ENCODE assay signal across 9 mouse cellular contexts in the genomic region with DNA sequence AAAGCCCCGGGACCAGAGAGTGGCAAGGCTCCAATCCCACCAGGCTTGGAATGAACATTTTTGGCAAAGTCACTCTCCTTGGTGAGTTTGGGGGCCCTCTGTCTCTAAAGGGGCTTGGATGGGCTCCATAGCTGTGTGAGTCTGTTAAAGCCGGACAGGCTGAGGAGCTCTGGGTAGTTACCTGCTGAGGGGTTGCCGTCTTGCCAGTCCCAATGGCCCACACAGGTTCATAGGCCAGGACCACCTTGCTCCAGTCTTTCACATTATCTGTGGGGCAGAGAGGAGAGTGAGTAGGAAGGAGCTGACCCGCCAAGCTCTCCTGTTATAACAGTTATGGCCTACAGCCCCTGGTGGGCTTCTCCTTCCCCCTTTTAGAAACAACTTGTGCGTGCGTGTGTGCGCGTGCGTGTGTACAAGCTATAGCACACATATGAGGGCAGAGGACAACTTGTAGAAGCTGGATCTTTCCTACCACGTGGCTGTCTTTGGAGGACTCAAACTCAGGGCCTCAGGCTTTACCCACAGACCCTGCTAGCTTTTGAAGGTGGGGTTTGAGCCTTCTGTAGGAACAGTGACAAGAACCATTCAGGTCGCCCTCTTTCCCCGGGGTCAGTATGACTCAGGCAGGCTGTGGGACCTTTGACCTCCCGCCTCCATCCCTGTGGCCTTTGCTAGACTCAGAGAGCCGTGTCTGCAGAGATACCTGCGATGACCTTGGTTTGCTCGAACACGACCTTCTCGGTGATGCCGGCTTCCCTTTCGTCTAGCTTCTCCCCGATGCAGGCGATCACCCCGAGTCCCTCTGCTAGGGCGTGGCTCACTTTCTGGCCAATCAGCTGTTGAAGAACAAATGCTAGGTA. TPM values are rescaled to one million over a fixed set of nuclear protein-coding genes. Genes with fewer than 3 reads are reported as not detected.
DNase-seq lines count a peak whose midpoint lies in the region; ATAC-seq and TF ChIP-seq lines count a peak whose summit lies in the region.
"Had no signal": no experiment of that assay in that cellular context is flagged by ENCODE, and none has a peak within 500 bp of the region (broad histone marks: within the 10 kb centered on the region; RNA-seq: fewer than 3 reads in every experiment).

No protein-coding gene starts in this region.

- peaks cover 31% of the 10 kb centered on the region for H3K79me3 ChIP-seq in C2C12 (ENCODE audit: low read depth)

- ATAC-seq in forebrain, embryonic 14.5 days: no peak

- H3K9ac ChIP-seq in forebrain, embryonic 14.5 days (ENCODE audit: low read length): peak overlapping the region; percentile 88

- no peak overlapping the region for H3K27ac ChIP-seq in forebrain, embryonic 14.5 days (ENCODE audit: low read depth, low read length)
- H3K27ac ChIP-seq in thymus, adult 2 months (ENCODE audit: control insufficient read depth, insufficient read depth, low read length): no peak overlapping the region

- peak overlapping the region; percentile 94 for H3K4me3 ChIP-seq in C2C12 (ENCODE audit: insufficient read depth, poor library complexity, severe bottlenecking)
- H3K4me3 ChIP-seq in forebrain, embryonic 14.5 days (ENCODE audit: low read depth, low read length): peak overlapping the region; percentile 60; the same call in 1 of the 2 replicates
- H3K4me3 ChIP-seq in thymus, adult 2 months (ENCODE audit: control insufficient read depth, insufficient read depth, low read length): no peak overlapping the region

- 87% methylated on average over 24 of the region's 24 CpGs for WGBS in forebrain, embryonic 14.5 days
- 96% methylated on average over 24 of the region's 24 CpGs for WGBS in thymus, adult 2 months

- H3K4me1 ChIP-seq in forebrain, embryonic 14.5 days (ENCODE audit: control insufficient read depth, insufficient read depth, low read length): peaks cover 20% of the 10 kb centered on the region
- H3K4me1 ChIP-seq in thymus, adult 2 months (replicated peaks; ENCODE audit: control insufficient read depth, insufficient read depth, low read length): peaks cover 29% of the 10 kb centered on the region

- peaks cover 38% of the 10 kb centered on the region for H3K79me2 ChIP-seq in C2C12 (ENCODE audit: control insufficient read depth, insufficient read depth)

- H3ac ChIP-seq in C2C12 (ENCODE audit: control insufficient read depth, insufficient read length, low read depth): no peak overlapping the region

- H3K36me3 ChIP-seq in C2C12 (ENCODE audit: control insufficient read depth, insufficient read depth): peaks cover 48% of the 10 kb centered on the region
- peaks cover 40% of the 10 kb centered on the region for H3K36me3 ChIP-seq in forebrain, embryonic 14.5 days (ENCODE audit: control insufficient read depth, insufficient read depth, low read length)
- H3K36me3 ChIP-seq in thymus, adult 2 months (ENCODE audit: control insufficient read depth, insufficient read depth, low read length): no peaks in the 10 kb centered on the region; the same call in 1 of the 2 replicates

- peak overlapping the region; percentile 80 for H3K4me2 ChIP-seq in forebrain, embryonic 14.5 days (ENCODE audit: low read length)

- no peak for TF ChIP-seq POLR2A in thymus, adult 2 months (IDR thresholded peaks at IDR 0.05; ENCODE audit: control insufficient read depth, extremely low read depth, insufficient read depth, low read length, poor library complexity)

- no peaks in the 10 kb centered on the region for H3K27me3 ChIP-seq in C2C12 (ENCODE audit: control insufficient read depth, insufficient read depth, insufficient read length)
- no peaks in the 10 kb centered on the region for H3K27me3 ChIP-seq in forebrain, embryonic 14.5 days (replicated peaks; ENCODE audit: control insufficient read depth, insufficient read depth, low read length)
- no peaks in the 10 kb centered on the region for H3K27me3 ChIP-seq in thymus, adult 2 months (ENCODE audit: control insufficient read depth, insufficient read depth, low read length)

- TF ChIP-seq CTCF in C2C12 (IDR thresholded peaks at IDR 0.05; ENCODE audit: control insufficient read depth, insufficient read depth, insufficient read length): no peak
- TF ChIP-seq CTCF in thymus, adult 2 months (IDR thresholded peaks at IDR 0.05; ENCODE audit: borderline replicate concordance, control insufficient read depth, extremely low read depth, insufficient read depth, low read length, poor library complexity): no peak

- no peaks in the 10 kb centered on the region for H3K9me3 ChIP-seq in forebrain, embryonic 14.5 days (replicated peaks; ENCODE audit: control insufficient read depth, low read length)

- DNase-seq in cerebellum, adult 8-10 months: peak; percentile 36
- no peak for DNase-seq in cerebellum, postnatal 4 days (ENCODE audit: low spot score in 2 of 2)
- DNase-seq in forebrain, embryonic 14.5 days (ENCODE audit: low spot score): no peak
- peak; percentile 38 for DNase-seq in liver
- DNase-seq in testis, postnatal 14 days (ENCODE audit: low spot score): peak; percentile 14
- DNase-seq in thymus, adult 2 months: no peak
- no peak for DNase-seq in layer of hippocampus, adult 8-10 months (ENCODE audit: low spot score in 2 of 2)

TF ChIP-seq in C2C12, 6 proteins besides CTCF, POLR2A, EP300 and RAD21:
- TF ChIP-seq CEBPB (IDR thresholded peaks at IDR 0.05; ENCODE audit: low read depth) (no peak), FOSL1 (IDR thresholded peaks at IDR 0.05; ENCODE audit: insufficient read depth, low read length, poor library complexity, severe bottlenecking) (no peak), MYOD1 (IDR thresholded peaks at IDR 0.05; ENCODE audit: control insufficient read depth, insufficient read length, low read depth) (no peak), MAX (IDR thresholded peaks at IDR 0.05) (no peak), USF1 (IDR thresholded peaks at IDR 0.05; ENCODE audit: low read depth) (no peak), MYOG (IDR thresholded peaks at IDR 0.05; ENCODE audit: control insufficient read depth, extremely low read depth, insufficient read length) (no peak)

RNA-seq across cellular contexts. Expression of a gene that starts 2.2 kb away (rescaled TPM):
- 604 TPM for polyA plus RNA-seq in C2C12 (2012; fragmentation: generic; extraction: Trizol)
- polyA plus RNA-seq in forebrain, embryonic 14.5 days (2014; fragmentation: Nextera tagmentation; extraction: Ambion mirVana): 417 and 461 TPM in 2 replicates
- 171 and 181 TPM in 2 replicates for polyA plus RNA-seq in thymus, adult 2 months (2012; rRNA removed)
- total RNA-seq in layer of hippocampus, adult 8-10 months (2022): 100 to 1,000 TPM; 782 to 819 (median 789) TPM

RNA-seq across cellular contexts. Expression of a gene that starts 3.5 kb away (rescaled TPM):
- polyA plus RNA-seq in C2C12 (2012; fragmentation: generic; extraction: Trizol): 24.8 TPM
- 4.7 and 5.3 TPM in 2 replicates for polyA plus RNA-seq in forebrain, embryonic 14.5 days (2014; fragmentation: Nextera tagmentation; extraction: Ambion mirVana)
- polyA plus RNA-seq in thymus, adult 2 months (2012; rRNA removed): 7.1 and 8.1 TPM in 2 replicates
- 1 to 10 TPM; 3.1 to 7.0 (median 6.0) TPM for total RNA-seq in layer of hippocampus, adult 8-10 months (2022)

RNA-seq across cellular contexts. Expression of a gene that starts 17.4 kb away (rescaled TPM):
- polyA plus RNA-seq in C2C12 (2012; fragmentation: generic; extraction: Trizol): 132 TPM
- polyA plus RNA-seq in forebrain, embryonic 14.5 days (2014; fragmentation: Nextera tagmentation; extraction: Ambion mirVana): 154 and 174 TPM in 2 replicates
- 118 and 121 TPM in 2 replicates for polyA plus RNA-seq in thymus, adult 2 months (2012; rRNA removed)
- 100 to 1,000 TPM; 181 to 196 (median 186) TPM for total RNA-seq in layer of hippocampus, adult 8-10 months (2022)

RNA-seq across cellular contexts. Expression of a gene that starts 17.4 kb away (rescaled TPM):
- polyA plus RNA-seq in C2C12 (2012; fragmentation: generic; extraction: Trizol): 69.9 TPM
- 107 and 139 TPM in 2 replicates for polyA plus RNA-seq in forebrain, embryonic 14.5 days (2014; fragmentation: Nextera tagmentation; extraction: Ambion mirVana)
- polyA plus RNA-seq in thymus, adult 2 months (2012; rRNA removed): 202 and 248 TPM in 2 replicates
- total RNA-seq in layer of hippocampus, adult 8-10 months (2022): 1 to 10 TPM in 2 of 4 experiments, under 1 TPM in 2; 0.61 to 1.0 (median 0.95) TPM

RNA-seq across cellular contexts. Expression of a gene that starts 28.1 kb away (rescaled TPM):
- not detected for polyA plus RNA-seq in C2C12 (2012; fragmentation: generic; extraction: Trizol)
- 0.54 and 0.89 TPM in 2 replicates for polyA plus RNA-seq in forebrain, embryonic 14.5 days (2014; fragmentation: Nextera tagmentation; extraction: Ambion mirVana)
- polyA plus RNA-seq in thymus, adult 2 months (2012; rRNA removed): 2.8 and 4.0 TPM in 2 replicates
- total RNA-seq in layer of hippocampus, adult 8-10 months (2022): under 1 TPM in 2 of 4 experiments, not detected in 2; 0.36 to 0.96 TPM
- total RNA-seq: hematopoietic stem cell, adult 5-6 weeks had no signal

Comparison
In these comparisons a context has a peak if more than half of its experiments do, and no peak if none do; other contexts are left out.
1. DNase-seq: peak in cerebellum, adult 8-10 months (single experiment), liver (single experiment) and testis, postnatal 14 days (single experiment); none in cerebellum, postnatal 4 days (0 of 2), forebrain, embryonic 14.5 days (single experiment), thymus, adult 2 months (single experiment) and layer of hippocampus, adult 8-10 months (0 of 2).